Mouse (Mus musculus): ENCODE results near the gene Rap1b.
"Not testable (repeated sequence)": the region's sequence is repeated elsewhere in the genome, so short reads cannot be mapped to it uniquely, and the experiment has no call there.

The Rap1b gene

DNA sequence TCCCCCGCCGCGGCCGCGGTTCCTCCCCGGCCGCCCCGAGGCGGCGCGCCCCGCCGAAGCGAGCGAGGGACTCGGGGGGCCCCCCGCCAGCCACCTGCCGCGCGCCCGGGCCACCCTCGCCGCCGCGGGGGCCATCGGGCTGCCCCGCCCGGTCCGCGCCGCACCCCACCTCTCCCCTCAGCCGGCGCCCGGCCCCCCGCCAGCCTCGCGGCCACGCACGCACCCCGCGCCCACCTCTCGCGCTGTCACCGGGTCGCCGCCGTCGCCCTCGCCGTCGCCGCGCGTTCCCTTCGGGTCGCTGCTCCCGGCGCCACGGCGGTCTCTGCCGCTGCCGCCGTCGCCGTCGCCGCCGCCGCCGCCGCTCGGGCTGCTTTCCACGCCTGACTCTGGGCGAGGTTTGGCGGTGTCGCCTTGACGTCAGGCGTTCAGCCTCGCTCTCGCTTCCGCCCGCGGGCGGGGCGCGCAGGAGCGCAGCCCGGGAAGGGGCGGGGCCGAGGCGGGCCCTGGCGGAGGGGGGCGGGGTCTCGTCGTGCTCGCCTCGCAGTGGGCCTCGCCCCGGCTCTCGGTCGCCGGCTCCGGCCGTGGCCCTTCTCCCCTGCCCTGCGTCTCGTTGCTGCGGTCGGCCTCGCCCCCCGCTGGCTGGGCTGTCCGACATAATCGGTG, at the start of gene Rap1b:
TSS of gene Rap1b (minus strand) at position 439 of the 663 bp plus-strand sequence.
- peak; percentile 95 for DNase-seq (ENCODE audit: low spot score)

- DNase-seq (ENCODE audit: low spot score) = no peak
Observed at GRCm38 (mm10) chr10:117895186-117895585, 49.4 kb upstream of the Rap1b start.

DNA sequence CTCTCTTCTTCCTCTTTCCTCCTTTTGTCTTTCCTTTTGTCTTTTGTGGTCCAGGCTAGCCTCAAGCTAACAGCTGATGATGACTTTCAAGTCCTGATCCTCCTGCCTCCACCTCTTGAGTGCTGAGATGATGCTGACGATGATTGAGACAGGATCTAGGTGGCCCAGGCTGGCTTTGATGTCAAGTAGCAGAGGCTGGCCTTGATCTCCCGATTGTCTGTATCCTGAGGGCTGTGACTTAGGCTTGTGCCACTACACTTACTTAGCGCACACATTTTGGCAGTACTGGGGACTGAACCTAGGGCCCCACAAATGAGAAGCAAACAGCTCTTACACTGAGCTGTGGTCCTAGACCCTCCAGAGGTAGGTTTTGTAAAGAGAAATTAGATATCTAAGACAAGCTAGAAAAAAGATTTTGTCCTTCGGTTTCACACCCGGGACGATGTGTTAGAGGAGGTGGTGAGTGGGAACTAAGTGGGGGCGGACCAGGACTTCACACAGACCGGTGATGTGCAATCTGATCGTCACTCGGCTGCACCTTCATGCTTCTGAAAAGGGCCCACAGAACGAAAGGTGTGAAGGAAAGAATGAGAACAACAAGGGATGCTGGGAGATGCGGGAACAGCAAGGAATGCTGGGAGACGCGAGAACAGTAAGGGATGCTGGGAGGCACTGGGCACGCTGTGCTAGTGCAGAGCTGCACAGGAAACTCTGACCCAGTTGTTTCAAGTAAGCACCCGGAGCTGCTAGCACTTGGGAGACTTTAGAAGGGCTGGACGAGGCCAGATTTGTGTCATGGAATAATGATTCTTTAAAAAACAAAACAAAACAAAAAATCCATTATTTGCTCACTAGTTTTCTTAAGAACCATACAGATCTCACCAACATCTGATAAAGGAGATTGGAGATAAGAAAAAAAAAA, 48.5 kb upstream of the Rap1b start:
- DNase-seq (ENCODE audit: low spot score) = no peak

DNA sequence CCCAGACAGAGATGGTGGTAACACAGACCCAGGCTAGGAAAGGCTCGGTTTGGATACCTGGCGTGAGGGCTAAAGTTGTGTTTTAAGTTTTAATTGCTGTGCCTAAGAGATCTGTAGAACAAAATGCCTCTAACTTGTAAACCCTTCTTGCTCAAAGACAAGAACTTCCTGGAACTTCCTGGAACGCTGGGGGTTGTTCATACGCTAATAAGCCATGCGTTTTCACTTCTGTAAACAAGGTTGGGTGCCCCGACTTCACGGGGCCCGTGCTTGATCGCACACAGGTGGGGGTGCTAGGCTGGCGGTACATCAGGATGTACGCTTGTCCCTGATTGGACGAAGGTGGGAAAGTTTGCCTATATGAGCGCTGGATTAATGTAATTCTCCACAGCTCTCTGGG, 47.3 kb upstream of the Rap1b start:
- not testable (repeated sequence) for DNase-seq (ENCODE audit: low spot score)

GRCm38 (mm10) chr10:117891327-117891726, 45.5 kb upstream of the Rap1b start:
- no peak for DNase-seq (ENCODE audit: low spot score)

DNA sequence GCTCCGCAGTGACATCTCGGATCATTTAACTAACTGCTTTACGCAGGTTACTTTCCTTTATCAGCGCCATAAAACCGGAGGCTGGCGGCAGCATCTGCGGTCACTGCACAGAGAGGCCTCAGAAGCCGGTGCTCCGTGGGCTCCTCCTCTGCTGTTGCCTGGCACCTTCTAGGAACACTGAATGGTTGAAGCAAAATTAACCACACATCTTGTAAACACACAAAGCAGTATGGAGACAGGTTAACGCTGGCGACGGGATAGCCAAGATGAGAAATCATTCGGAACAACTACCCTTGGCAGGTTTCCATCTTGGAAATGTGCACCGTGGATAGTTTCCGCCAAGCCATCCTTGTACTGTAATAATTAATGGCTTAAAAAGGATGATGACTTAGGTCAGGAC, 43.0 kb upstream of the Rap1b start:
- no peak for DNase-seq (ENCODE audit: low spot score)

DNA sequence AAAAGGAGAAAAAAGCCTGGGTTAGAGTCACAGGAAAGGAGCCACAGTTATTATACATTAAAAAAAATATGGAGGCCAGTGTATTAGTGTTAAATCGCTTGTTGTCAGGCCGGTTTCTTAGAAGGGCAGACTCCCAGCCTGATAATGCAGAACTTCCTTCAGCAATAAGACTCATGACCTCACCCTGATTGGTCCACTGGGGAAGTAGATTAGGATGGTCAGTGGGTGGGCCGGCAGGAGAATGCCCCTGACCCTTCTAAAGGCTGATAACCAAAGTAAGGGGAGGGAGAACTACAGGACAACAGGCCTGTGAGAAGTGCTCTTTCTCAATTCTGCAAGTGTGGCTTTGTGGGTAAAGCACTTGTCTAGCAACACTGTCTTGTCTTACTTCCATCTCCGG, 39.5 kb upstream of the Rap1b start:
- no peak for DNase-seq (ENCODE audit: low spot score)

GRCm38 (mm10) chr10:117884760-117885159, 38.9 kb upstream of the Rap1b start:
- DNase-seq (ENCODE audit: low spot score) = no peak

DNA sequence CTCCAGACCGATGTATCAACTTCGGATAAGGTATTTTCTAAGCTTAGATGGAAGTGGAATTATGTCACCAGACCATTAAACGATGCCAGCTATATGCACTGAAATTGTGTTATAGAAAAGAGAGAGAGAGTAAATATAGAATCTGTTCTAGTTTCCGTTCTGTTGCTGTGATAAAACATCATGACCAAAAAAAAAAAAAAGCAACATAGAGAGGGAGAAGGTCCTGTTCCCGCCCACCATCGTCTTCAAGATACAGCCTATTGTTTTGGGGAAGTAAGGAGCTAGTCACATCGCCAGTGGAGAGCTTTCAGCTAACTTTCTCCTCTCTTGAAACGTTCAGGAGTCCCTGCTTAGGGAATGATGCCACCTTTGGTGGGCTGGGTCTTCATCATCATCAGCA, 37.6 kb upstream of the Rap1b start:
- DNase-seq (ENCODE audit: low spot score) = no peak

- no peak for DNase-seq (ENCODE audit: low spot score)
Observed at GRCm38 (mm10) chr10:117878628-117879027, 32.8 kb upstream of the Rap1b start.

- DNase-seq (ENCODE audit: low spot score) = no peak
Observed at GRCm38 (mm10) chr10:117876801-117877200, 31.0 kb upstream of the Rap1b start.

DNA sequence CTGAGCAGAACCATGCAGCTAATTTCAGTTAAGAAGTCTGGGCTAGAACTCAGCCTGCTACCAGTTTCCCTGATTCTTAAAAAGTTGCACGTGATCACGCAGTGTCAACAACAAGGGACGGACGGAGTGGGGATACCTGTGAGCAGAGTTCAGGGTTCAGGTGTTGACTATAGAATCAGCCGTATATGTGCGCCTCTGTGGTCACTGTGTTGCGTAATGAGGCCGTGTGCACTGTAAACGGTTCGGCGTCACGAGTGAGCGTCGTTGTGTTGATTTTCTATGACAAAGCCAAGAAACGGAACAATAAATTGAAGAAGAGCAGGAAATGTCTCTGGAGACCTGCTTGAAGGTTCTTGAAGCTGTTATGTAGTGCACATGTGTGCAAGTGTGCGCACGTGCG, 30.6 kb upstream of the Rap1b start:
- no peak for DNase-seq (ENCODE audit: low spot score)

- no peak for DNase-seq (ENCODE audit: low spot score)
Observed at GRCm38 (mm10) chr10:117874936-117875335, 29.1 kb upstream of the Rap1b start.

DNA sequence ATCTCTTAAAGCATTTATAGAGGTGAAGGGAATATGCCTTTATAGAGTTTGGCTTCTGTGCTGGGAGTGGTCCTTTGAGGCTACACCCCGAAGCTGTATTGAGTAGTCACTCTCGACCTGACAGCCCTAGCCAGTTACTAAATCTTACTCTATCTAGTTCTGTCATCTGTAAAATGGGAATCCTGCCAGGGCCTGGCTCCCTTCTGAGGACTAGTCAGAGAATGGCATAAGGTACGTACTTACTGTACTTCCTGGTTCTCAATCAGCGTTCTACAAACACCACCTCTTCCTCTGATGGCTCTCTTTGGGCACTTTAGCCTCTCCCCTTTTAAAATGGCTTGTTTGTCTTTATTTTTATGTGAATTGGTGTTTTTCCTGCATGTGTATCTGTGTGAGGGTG, 28.1 kb upstream of the Rap1b start:
- DNase-seq (ENCODE audit: low spot score) = no peak

- DNase-seq (ENCODE audit: low spot score) = no peak
Observed at GRCm38 (mm10) chr10:117872468-117872867, 26.6 kb upstream of the Rap1b start.

GRCm38 (mm10) chr10:117867301-117867700, 21.5 kb upstream of the Rap1b start:
- no peak for DNase-seq (ENCODE audit: low spot score)

DNA sequence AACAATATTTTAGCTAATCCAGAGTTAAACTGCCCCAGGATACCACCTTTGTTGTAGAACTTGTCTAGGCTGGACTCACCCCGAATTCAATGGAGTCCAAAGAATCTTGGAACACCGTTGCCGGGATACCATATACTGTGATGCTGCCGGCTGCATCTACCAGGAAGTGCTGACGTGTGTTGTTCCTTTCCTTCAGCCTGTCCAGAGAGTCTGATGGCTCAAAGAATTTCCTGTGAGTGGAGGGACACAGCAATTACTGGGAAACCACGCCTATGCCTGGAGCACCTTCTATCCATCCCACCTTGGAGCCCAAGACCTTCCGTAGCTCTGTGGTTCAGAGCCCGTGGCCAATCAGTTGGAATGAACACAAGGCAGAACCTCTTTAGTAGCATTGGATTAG, 20.8 kb upstream of the Rap1b start:
- DNase-seq (ENCODE audit: low spot score) = peak; percentile 31

DNA sequence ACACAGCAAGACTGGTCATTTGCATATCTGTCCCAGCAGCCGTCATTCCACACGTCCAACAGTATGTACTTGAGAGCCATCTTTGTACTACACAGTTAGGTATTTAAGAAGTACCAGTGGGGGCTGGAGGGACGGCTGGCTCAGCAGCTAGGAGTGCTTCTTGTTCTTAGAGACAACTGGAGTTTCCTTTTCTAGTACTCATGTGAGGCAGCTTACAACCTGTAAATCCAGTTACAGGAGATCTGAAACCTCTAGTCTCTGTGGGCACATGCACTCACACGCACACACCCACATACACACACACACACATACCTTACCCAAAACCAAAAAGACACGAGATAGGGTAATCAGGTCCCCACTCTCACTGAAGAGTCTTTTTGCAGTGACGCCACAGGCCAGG, 18.9 kb upstream of the Rap1b start:
- DNase-seq (ENCODE audit: low spot score) = no peak

- no peak for DNase-seq (ENCODE audit: low spot score)
Observed at GRCm38 (mm10) chr10:117864251-117864650, 18.4 kb upstream of the Rap1b start.

DNA sequence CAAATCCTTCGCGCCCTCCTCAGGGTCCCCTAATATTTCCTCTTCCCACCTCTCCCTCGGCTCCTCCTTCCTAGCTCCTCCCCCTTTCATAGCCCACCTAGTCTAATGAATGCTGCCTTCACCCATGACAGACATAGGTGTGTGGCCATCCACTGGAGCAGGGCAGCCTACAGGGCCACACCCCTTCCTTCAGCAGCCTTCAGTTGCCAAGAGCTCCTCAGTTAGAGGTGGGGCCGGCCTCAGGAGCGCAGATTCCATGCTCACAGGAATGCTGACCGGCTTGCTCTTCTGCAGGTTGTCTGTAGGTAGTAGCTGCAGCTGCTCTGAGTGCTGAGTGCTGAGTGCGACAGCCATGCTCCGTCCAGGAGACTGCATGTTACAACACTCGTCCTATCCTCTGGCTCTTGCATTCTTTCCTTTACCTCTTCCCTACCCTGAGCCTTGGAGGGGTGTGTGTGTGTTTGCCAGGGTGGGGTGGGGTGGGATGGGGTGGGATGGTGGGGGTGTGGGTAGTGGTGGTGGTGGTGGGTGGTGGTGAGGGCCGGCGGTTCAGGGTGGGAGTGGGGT, 16.3 kb upstream of the Rap1b start:
- DNase-seq (ENCODE audit: low spot score) = peak; percentile 8

DNA sequence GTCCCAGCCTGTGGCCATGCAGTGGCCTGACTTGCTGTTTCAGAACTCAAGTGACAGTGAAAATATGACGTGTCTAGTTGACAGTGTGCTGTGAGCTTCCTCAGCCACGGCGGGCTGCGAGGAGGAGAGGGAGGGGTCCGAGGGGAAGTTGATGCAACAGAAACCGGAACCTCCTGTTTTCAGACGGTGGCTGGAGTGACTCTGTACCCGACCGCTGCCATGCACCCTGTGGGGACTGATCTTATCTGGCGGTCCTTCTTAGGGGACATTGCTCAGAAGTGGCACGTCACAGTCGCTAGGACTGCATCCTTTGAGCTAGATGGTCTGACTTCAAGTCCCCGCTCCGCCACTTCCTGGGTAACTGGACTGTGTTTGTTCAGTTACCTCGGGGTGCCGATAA, 15.1 kb upstream of the Rap1b start:
- DNase-seq (ENCODE audit: low spot score) = no peak

DNA sequence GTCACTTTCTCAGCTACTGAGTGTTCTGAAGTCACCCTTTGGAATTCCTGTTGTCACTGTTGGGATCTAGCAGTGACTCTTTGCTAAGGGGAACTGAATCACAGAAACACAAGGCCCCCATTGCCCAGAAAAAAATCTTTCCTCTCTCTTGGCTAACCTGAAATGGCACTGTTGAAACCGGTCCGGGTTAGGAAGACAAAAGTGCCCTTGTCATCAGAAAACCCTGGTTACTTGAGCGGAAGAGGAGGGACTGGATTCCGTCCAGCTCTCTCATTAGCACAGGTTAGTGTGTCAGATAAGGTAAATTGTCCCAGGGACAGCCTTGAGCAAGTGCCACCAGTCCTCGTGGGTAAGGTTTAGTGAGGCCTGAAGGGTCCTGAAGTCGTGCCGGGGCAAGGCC, 14.5 kb upstream of the Rap1b start:
- no peak for DNase-seq (ENCODE audit: low spot score)

DNA sequence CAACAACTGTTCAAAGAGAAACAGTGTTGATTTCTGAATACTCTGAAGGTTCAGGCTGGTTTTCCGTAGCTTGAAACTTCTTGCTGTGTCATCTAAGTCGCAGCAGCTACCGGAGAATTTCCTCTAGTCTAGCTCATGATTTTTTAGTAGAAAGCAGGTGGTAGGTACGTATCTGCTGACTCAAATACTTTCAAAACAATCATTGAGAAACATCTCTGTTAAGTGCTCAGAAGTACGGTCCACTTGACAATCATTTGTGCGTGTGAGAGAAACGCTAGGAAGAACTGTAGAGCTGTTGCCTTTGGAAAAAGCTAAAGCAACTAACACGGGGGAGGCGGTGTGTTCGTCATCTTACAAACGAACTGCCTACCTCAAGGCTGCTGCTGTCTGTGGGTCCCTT, 14.0 kb upstream of the Rap1b start:
- DNase-seq (ENCODE audit: low spot score) = no peak
